Mouse (Mus musculus) lung, postnatal 14 days (tissue): ENCODE data around the gene Scrn1.

ENCODE experiments used
- DNase-seq: peaks from one replicate; pipeline ENCODE4 v3.0.0; 2021

Scrn1 gene

DNA sequence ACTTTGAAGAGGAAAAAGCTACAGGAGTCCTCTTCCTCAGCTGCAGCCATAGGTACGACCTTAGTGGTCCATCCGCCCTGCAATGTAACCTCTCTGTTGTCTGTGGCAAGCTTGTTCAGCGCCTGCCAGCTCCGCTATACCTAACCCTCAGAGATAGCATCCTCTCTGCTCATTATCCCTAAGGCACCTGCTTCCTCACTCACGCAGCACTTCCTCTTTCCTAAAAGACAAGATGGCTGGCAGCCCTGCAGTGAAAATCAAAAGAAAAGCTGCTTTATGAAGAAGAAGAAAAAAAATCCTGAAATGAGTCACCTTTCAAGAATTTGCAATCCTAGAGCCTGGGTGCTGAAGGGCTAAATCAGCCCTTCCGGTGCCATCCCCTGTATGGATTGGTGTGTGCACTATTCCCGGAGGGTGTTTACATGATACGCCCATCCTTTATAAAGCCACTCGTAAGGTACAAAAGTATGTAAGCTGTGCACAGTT, 1.7 kb downstream of the Scrn1 start:
- DNase-seq: no peak

DNA sequence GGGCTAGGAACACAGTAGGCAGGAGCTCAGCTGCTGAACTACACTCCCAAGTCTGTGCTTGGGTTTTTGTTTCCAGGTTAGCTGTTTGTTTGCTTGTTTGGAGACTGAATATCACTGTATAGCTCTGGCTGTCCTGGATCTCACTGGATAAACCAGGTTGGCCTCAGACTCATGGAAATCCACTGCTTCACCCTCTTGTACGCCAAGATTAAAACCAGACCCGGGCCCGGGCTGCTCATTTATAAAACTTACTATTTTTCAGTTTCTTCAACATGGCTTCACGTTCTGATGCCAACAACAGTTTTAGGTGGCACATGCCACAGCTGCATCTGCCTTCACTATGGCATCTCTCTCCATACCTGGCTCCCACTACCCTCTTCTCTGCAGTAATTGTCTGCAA, 2.7 kb downstream of the Scrn1 start:
- DNase-seq: no peak

DNA sequence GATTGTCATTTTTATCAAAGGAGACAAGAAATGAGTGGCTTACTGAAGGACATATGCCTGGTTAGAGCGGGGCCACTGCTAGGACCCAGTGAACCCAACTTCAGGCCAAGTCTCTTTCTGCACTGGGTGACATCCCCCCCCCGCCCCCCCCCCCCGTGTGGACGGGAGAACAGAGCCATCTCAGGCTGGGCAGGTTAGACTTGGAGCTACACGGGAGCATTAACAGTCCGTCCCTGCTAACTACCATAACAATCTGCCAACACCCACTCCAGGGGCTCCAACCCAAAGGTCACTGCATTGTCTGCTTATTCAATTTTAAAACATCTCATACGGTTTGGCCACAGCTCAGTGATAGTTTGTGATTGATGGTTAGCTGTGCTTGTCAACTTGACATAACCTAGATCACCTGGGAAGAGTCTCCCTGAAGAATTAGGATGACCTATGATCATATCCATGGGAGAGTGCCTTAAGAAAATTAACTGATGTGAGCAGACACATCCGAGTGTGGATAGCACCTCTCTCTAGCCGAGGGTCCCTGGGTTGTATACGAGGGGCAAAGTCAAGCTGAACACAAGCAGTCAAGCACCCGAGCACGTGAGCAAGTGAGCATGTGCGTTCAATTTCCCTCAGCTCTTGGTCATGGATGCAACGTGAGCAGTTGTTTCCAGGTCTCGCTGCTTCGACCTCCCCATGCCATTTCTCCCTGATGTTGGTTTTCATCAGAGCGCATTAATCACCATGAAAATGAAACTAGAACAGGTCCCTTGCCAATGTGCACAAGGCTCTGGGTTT, 4.1 kb downstream of the Scrn1 start:
- no peak for DNase-seq

DNA sequence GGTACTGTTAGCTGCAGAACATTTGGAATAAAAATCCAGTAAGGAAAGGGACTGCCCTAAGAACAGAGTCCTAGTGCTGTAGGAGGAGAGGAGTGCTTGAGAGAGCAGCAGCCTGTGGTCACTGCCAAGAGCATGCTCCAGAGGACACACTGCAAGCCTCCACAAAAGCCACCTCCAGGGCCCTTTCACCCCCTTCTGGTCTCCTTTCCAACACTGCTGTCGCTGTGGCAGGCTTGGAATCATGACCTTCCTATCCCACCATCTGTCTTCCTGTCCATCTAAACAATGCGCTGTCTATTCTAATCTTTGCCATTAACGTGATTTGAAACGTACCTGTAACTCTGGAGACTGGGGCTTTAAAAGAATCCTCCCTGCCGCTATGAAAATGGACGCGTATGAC, 7.8 kb downstream of the Scrn1 start:
- no peak for DNase-seq

DNA sequence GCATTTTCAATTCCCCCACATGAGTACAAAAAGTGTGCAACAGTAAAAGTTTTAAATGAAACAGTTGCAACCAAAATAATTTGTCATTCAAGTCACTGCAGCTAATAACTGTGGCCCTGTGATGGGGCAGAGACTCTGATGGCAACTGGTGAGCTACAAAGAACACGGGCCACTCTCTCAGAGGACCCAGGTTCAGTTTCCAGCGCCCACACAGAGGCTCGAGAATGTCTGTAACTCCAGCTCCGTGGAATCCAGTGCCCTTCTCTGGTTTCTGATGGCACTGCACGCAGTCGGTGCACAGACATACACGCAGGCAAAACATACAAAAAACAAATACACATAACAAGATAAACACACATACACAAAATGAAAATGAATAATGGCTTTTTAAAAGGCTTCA, 8.6 kb downstream of the Scrn1 start:
- DNase-seq: no peak

DNA sequence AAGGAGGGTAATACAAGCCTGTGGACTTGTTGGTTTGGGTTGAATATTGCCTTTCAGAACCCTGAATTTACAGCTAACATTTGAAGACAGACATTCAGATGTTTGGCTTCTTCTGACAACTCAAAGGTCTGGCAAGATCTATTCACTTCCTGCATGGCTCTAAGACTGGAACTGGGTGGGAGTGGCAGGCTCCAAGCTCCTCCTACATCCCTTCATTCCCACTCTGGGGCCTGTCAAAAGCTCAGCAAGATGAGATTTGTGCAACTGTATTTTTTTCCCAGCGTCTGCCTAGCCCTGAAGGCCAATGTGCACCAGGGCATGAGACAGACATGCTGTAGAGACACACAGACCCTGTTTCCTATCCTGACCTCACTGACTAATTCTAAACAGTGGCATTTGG, 10.5 kb downstream of the Scrn1 start:
- peak; percentile 32 for DNase-seq

DNA sequence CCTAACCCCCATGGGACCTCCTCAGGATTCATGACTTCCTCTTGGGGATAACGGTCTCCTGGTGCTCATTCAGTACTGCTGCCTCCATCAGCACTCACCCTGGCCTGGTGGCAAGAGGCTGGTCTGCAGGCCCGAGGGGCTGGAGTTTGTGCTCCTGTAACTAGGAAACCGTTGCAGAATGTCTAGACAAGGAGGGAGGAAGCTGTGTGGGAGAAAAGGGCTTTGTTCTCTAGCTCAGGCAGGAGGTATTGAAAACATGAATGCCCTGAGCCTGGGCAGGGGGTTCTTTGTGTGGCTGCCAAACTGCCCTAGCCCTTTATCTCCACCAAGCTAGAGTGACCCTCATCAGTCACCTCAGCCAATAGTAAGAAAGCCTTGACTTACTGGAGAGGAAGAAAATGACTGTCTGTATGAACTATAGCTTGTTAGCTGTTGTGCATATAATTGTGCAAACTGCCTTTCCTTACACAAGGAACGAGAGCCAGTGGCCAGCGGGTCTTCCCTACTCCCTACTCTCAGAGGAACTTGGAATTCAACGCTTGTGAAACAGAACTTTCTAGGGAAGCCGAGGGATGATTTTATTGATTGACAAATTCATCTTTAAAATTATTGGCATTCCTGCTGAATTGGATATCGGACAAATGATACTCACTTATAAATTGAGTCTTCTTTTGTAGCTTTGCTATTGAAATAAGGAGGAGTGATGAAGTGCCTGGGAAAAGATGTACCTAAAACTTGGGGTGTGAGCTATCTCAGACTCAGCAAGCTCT, 11.8 kb downstream of the Scrn1 start:
- no peak for DNase-seq

DNA sequence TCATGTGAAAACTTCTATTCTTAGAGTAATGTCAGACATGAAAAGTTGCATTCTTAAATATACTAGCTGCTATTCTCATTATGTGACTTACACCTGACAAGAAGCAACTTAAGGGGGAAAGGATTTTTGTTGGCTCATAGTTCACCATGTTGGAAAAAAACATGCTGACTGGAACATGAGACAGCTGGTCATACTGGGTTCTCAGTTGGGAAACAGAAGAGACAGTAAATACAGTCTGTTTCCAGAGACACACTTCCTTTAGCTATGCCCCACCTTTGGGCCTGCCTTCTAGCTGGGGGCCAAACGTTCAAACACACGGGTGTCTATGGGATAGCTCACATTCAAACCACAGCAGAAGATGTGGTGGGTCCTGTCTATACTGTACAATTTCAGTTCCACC, 12.7 kb downstream of the Scrn1 start:
- DNase-seq: peak; percentile 20

DNA sequence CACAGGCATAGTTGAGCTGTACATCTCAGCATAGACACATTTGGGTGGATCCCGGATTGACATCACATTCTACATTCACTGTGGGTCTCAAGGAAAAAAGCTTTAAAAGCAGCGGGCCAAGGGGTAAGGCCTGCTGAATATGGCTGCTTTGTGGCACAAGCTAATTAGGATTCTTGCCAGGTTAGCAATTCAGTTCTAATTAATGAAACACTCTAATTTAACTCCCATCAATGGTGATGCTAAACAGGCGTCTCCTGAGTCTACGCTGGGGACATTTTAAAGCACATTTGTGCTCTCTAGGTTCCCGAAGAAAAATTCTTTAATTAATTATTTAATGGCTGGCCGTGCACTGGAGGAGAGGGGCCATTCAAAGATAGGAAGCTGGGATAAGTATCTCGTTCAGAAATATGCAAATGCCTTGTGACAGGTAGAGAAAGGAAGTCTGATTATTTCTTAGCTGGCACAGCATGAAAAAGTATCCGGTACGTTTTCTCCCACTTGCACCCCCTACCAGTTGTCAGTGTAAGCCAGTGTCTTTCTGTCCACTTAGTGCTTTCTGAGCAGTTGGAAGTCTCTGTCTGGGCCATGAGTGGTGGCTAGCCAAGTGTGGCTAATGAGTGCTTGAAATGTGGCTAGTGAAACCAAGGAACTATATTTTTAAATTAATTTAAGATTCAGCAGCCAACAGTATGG, 13.4 kb downstream of the Scrn1 start:
- no peak for DNase-seq

DNA sequence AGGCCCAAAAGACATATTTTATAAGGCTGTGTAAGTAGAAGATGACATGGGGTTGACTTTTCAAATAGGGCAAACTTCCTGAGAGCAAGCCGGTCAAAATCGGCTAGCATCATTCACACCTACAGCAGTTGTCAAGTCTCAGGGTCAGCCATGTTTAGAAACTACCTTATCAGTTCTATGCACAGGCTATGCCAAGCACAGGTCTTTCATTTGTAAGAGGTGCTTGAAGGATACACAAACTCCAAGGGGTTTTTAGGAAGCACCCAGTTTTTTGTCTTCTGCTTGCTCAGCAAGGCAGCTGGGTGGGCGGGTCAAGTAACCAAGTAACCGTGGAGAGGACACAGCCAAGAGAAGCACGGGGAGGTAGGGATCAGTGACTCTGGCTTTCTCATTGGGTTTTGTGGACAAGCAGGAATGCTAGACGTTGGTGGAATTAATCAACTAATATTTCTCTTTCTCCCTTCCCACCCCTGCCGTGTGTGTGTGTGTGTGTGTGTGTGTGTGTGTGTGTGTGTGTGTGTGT, 15.4 kb downstream of the Scrn1 start:
- DNase-seq: no peak

DNA sequence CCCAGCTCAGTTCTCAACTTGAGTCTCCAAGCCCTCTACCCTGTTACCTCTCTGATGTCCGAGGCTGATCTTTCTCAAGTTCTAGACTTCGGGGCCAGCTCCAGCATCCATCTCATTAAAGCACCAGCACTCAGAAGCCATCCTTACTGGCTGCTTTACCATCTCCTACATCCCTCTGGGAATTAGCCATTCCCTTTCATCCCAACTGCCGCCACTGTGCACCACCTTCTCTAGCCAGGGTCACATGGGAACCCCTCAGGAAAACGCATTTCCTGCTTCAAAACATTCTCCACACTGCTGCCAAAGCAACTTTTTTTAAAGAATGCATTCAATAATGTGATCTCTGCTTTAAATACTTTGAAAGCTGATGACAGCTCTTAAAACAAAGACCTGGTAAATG, 17.0 kb downstream of the Scrn1 start:
- DNase-seq: no peak

DNA sequence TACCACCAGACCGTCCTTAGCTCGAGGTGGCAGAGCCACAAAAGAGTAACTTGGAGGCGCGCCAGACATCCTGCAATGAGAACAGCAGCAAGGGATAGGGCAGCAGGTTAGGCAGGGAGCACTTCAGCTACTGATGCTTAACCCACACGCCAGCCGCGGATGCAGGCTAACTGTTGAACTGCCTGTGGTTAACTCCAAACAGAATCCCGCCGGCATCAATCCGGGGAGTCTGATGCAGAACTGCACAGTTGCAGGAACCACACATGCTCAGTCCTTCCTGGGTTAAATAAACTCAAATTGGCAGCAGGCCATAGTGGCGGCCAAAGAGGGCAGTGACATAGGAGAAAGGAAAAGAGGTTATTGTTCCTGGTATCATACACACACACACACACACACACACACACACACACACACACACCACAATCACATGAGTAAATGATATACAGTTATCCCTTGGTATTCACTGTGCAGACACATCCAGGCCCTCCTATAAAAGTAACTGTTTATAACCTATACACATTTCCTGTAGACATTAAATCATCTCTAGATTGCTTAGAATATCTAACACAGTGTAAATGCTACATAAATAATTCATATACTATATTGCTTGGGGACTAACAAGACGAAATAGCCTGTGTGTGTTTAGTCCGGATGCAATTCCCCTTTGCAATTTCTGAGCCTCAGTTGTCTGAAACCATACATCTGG, 17.8 kb downstream of the Scrn1 start:
- DNase-seq: peak; percentile 68

DNA sequence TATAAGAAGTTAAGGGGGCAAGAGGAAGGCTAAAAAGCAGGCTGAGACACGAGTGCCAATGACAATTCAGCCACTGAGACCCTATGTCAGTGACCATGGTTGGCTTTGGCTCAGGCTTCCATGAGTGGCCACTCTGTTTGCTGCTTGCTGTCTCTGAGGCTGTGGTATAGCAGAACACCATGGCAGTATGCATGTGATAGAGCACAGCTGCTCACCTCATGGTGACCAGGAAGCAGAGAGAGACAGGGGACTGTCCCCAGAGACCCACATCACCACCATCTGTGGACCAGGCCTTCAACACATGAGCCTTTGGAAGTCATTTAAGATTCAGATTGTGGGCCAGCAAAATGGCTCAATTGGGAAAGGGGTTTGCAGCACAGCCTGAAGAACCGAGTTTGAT, 22.6 kb downstream of the Scrn1 start:
- no peak for DNase-seq

DNA sequence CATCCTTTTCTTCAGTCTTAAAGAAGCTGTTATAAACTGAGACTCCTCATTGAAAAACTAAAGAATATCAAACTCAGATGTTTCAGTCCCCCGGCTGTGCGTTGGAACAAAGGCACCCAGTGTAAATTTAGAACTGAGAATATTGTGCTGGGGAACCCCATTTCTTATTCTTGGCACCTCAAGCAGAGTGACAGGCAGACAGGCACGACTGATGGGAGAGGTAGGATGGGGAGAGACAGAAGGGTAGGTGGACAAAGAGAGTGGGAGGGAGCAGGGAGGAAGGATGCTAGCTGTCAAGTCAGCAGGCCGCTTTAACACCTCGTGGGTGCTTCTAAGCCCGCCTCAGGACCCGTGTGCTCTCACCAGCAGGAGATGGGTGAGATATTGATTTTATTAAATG, 23.5 kb downstream of the Scrn1 start:
- DNase-seq: no peak

DNA sequence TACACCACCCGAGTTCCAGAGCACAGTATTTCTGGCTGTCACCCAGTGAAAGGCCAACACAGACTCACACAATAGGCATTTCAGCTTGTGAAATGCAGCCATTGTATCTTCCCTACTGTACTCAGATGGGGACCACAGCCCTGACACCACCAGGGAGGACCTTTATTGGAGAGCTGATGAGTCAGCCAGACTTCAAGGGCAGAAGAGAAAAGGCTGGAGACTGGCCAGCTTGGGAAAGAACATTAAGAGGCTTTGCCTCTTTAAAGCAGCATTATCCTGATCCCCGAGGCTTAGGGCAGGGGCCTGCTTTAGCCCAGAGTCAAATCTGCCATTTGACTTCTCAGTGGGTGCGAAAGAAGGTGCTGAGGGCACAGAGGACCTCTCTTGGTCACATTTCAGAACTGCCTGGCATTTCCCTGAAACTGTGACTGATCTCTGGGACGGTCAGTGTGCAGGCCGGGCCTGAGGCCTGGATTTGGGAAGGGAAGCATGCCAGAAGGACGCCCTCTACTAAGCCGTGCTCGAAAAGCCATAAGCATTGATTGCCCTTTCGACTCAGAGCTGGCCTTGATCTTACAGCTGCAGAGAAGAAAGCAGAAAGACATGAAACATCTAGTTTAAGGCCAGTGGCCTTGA, 25.9 kb downstream of the Scrn1 start:
- peak; percentile 10 for DNase-seq

DNA sequence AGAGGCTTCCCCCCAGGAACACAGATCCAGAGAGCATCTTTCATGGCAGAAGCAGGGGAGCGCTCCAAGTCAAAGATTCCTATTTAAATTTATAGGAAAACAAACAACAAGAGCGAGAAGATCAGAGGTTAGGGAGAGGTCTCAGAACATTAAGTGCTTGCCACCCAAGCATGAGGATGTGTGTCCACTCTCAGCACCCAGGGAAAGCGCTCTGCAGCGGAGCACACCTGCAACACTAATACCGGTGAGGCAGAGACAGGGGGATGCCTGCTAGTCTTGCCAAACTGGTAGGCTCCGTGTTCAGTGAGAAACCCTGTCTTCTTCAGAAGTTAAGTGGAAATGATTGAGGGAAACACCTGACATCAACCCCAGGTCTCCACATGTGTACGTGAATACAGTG, 26.9 kb downstream of the Scrn1 start:
- no peak for DNase-seq

DNA sequence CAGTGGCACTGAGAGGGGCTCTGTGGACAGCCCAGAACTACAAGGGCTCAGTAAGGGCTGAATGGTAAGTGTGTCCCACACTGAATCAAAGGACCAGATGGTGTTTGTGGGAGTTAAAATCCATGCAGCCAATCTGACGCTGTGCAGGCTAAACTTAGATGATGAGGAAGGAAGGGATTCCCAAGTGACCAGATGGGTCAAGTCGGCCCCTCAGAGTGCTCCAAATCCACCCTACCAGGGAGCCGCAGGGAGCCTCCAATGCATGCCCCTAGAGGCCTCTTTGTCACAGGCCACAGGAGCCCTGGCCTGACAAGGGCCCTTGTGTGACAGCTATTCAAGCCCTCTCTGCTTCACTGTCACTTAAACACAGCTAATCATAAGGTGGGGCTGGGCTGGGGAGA, 27.5 kb downstream of the Scrn1 start:
- DNase-seq: no peak

DNA sequence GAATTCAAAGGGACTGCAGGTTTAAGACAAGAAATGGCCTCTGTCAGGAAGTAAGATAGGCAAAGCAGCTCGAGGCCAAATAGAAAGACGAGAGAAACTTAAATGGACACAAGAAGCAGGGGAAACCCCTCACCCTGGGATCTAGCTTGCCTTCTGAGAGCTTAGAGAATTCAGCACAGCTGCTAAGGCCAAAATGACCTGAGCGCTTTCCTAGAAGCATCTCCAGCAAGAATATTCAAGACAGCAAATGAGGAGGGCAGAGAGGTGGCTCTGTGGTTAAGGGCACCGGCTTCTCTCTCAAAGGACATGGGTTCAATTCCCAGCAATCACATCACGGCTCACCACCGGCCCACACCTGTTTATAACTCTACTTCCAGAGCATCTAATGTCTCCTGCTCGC, 29.2 kb downstream of the Scrn1 start:
- no peak for DNase-seq

DNA sequence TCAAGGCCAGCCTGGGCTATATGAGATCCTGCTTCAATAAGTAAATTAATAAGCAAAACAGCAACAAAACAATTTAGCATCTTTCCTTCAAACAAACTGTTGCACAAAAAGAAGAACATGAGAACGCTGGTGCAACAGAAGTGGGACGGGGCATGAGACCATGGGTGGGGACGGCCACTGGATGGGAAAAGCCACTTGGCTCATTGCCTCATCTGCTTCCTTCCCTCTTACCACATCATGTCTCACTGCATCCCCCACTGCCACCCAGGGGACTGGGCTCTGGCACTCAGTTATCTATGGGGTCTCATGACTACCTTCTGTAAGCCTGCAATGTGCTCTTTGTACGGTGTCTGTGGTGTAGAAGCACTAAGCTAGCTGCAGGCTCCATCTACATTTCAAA, 30.8 kb downstream of the Scrn1 start:
- no peak for DNase-seq

DNA sequence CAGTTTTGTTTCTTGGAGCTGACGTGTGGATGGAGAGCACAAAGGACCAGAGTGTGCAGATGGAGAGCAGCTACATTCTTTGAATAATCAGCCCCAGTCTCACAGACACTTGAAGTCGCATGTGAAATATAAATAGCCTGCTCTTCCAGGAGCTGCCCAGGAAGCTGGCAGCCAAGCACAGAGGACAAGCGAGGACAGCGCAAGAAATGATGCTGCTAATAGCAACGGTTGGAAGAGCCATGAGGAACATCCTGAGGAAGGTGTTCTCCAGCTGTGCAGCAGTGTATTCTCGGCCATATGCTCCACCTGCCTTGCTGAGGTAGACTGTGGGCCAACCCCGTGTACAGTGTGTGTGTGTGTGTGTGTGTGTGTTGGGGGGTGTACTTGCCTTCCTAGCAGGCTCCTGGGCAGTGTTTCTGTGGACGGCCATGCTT, 35.2 kb downstream of the Scrn1 start:
- no peak for DNase-seq

DNA sequence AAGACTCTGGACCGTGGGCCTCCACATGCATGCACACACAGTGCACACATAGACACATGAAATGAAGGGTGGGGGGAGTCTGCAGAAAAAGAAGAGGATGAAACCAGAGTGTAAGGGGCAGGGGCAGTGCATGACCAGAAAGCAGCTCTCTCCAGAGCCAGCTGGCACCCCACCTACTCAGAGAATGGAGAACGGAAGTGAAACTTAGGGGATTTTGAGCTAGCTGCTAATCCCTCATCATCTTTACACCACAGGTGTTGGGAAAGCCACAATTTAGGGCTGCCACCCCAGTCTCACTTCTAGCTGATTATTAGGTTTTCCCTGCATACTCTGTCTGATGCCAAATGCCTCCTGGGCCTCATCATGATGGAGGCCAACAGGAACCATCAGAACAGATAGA, 36.1 kb downstream of the Scrn1 start:
- no peak for DNase-seq

DNA sequence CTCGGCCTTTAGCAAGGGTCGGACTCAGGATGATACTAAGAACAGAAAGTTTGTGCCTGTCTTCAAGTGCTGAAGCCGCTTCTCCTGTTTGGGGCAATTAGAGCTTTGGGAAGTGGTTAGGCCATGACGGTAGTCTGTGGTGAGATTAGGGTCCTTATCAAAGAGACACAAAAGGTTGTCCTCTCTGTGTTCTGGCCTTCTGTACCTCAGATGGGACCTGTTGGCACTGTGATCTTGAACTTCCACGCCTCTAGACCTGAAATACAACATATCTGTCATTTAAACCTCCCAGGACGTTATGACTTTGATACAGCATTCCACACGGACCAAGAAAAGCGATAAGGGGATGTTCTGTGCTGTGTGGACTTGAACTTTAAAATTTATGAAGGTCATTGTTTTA, 37.6 kb downstream of the Scrn1 start:
- DNase-seq: no peak
